Mouse (Mus musculus) bone marrow macrophage, adult 2 months (primary cell): ENCODE results near the gene Eps8l1.
"Not testable (repeated sequence)": the region's sequence is repeated elsewhere in the genome, so short reads cannot be mapped to it uniquely, and the experiment has no call there.

Experiments
- CTCF ChIP-seq: IDR thresholded peaks from 2 replicates; pipeline ENCODE4 v1.5.1; 2012; ENCODE audit warnings: low read depth, mild to moderate bottlenecking, low read length, moderate library complexity
- POLR2A ChIP-seq: IDR thresholded peaks from 2 replicates; pipeline ENCODE4 v1.6.1; 2012; ENCODE audit warnings: mild to moderate bottlenecking, low read depth, low read length, borderline replicate concordance

- TF ChIP-seq POLR2A, CTCF: not testable (repeated sequence)
Measured at GRCm38 (mm10) chr7:4412406-4412805, 48.1 kb upstream of the Eps8l1 start.
